Mouse (Mus musculus): ENCODE results near the gene Med13l.

The Med13l gene

GRCm38 (mm10) chr5:118558841-118559240 is 1.6 kb upstream of the Med13l start:
- no peak for DNase-seq

GRCm38 (mm10) chr5:118559584-118560384 is 695 bp upstream of the Med13l start:
- DNase-seq: peak; percentile 92

GRCm38 (mm10) chr5:118561086-118561987 is 858 bp downstream of the Med13l start:
- peak; percentile 64 for DNase-seq

GRCm38 (mm10) chr5:118562206-118562605 is 1.7 kb downstream of the Med13l start:
- DNase-seq: no peak

GRCm38 (mm10) chr5:118563590-118563989 is 3.1 kb downstream of the Med13l start:
- DNase-seq: no peak

- DNase-seq: no peak
Observed at GRCm38 (mm10) chr5:118567395-118567794, 6.9 kb downstream of the Med13l start.

- no peak for DNase-seq
Observed at GRCm38 (mm10) chr5:118569017-118569416, 8.5 kb downstream of the Med13l start.

GRCm38 (mm10) chr5:118569606-118570580 is 9.4 kb downstream of the Med13l start:
- DNase-seq: no peak

- peak; percentile 32 for DNase-seq
Observed at GRCm38 (mm10) chr5:118571504-118571903, 11.0 kb downstream of the Med13l start.

GRCm38 (mm10) chr5:118574236-118574635 is 13.8 kb downstream of the Med13l start:
- no peak for DNase-seq

- no peak for DNase-seq
Observed at GRCm38 (mm10) chr5:118574997-118575396, 14.5 kb downstream of the Med13l start.

GRCm38 (mm10) chr5:118575909-118576308 is 15.4 kb downstream of the Med13l start:
- DNase-seq: no peak

GRCm38 (mm10) chr5:118576731-118577130 is 16.3 kb downstream of the Med13l start:
- no peak for DNase-seq

GRCm38 (mm10) chr5:118585355-118585754 is 24.9 kb downstream of the Med13l start:
- no peak for DNase-seq

- no peak for DNase-seq
Observed at GRCm38 (mm10) chr5:118586560-118586959, 26.1 kb downstream of the Med13l start.

- no peak for DNase-seq
Observed at GRCm38 (mm10) chr5:118588381-118588925, 28.0 kb downstream of the Med13l start.

GRCm38 (mm10) chr5:118589186-118589892 is 28.9 kb downstream of the Med13l start:
- no peak for DNase-seq

GRCm38 (mm10) chr5:118590868-118591267 is 30.4 kb downstream of the Med13l start:
- no peak for DNase-seq

- DNase-seq: peak; percentile 47
Observed at GRCm38 (mm10) chr5:118591826-118592499, 31.5 kb downstream of the Med13l start.

GRCm38 (mm10) chr5:118594470-118595236 is 34.2 kb downstream of the Med13l start:
- DNase-seq: peak; percentile 78

Data from kidney, postnatal 10 days (tissue).